Mouse (Mus musculus) small intestine, adult 2 months (tissue): Measurements from ENCODE around the gene Myo1g.

Experiments used
- CTCF ChIP-seq: fragments of 200-500 bp; IDR thresholded peaks from 2 replicates; pipeline ENCODE4 v1.5.1; 2012; ENCODE audit warnings: low read depth, mild to moderate bottlenecking, control low read depth, inconsistent platforms, low read length, moderate library complexity, mixed read lengths; ENCODE audit not compliant: insufficient replicate concordance, insufficient read length; ENCODE audit errors: extremely low read depth
- POLR2A ChIP-seq: fragments of 200-500 bp; IDR thresholded peaks from 2 replicates; pipeline ENCODE4 v1.6.1; 2012; ENCODE audit warnings: low read depth, mild to moderate bottlenecking, control low read depth, inconsistent platforms, low read length, moderate library complexity

DNA sequence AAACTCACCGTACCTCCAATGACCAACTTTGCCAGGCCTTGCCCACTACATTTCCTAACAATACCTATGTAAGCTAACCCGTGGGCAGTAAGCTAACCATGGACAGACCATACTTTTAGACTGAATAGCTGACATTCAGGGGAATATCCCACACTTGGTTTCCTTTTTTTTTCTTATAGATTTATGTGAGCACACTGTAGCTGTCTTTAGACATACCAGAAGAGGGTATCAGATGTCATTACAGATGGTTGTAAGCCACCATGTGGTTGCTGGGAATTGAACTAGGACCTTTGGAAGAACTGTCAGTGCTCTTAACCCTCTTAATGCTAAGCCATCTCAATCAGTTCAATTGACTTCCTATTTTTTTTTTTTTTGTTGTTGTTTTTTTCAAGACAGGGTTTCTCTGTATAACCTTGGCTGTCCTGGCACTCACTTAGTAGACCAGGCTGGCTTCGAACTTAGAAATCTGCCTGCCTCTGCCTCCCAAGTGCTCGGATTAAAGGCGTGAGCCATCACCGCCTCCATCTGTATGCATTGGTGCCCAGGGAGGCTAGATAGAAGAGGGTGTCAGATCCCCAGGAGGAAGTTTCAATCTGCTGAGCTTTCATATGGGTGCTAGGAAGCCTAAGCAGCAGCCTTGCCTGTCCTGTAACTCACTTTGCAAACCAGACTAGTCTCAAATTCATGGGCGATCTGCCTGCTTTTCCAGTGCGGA is 3.6 kb upstream of the Myo1g start:
- TF ChIP-seq CTCF, result no peak
- no peak for TF ChIP-seq POLR2A
